ENCODE assay signal across 9 mouse cellular contexts in genomic region chr14:29721131-29721487, GRCm38 (mm10). TPM values are rescaled to one million over a fixed set of nuclear protein-coding genes. Genes with fewer than 3 reads are reported as not detected.
DNase-seq lines count a peak whose midpoint lies in the region; ATAC-seq and TF ChIP-seq lines count a peak whose summit lies in the region.
"Had no signal": no experiment of that assay in that cellular context is flagged by ENCODE, and none has a peak within 500 bp of the region (broad histone marks: within the 10 kb centered on the region; RNA-seq: fewer than 3 reads in every experiment).

No protein-coding gene starts in this region.

- H3K9me3 ChIP-seq in kidney, postnatal 0 days (replicated peaks; ENCODE audit: low read length), result no peaks in the 10 kb centered on the region
- no peaks in the 10 kb centered on the region for H3K9me3 ChIP-seq in embryonic facial prominence, embryonic 15.5 days (replicated peaks)
- H3K9me3 ChIP-seq in intestine, embryonic 16.5 days (ENCODE audit: control insufficient read depth, low read length), result no peaks in the 10 kb centered on the region
- H3K9me3 ChIP-seq in neural tube, embryonic 14.5 days (ENCODE audit: control insufficient read depth, low read length), result no peaks in the 10 kb centered on the region

- H3K9ac ChIP-seq in kidney, postnatal 0 days (ENCODE audit: low read depth, low read length), result 0 out of 2 replicates have a peak overlapping the region, but pooled peaks have one; percentile 57
- H3K9ac ChIP-seq in embryonic facial prominence, embryonic 15.5 days, result peak overlapping the region; percentile 62
- H3K9ac ChIP-seq in intestine, embryonic 16.5 days (ENCODE audit: low read depth, low read length), result peak overlapping the region; percentile 67
- H3K9ac ChIP-seq in neural tube, embryonic 14.5 days (replicated peaks; ENCODE audit: low read depth, low read length), result peak overlapping the region; percentile 75

- H3K36me3 ChIP-seq in kidney, postnatal 0 days (ENCODE audit: insufficient read depth, low read length), result no peaks in the 10 kb centered on the region
- H3K36me3 ChIP-seq in embryonic facial prominence, embryonic 15.5 days, result no peaks in the 10 kb centered on the region
- H3K36me3 ChIP-seq in intestine, embryonic 16.5 days (ENCODE audit: control insufficient read depth, insufficient read depth, low read length), result no peaks in the 10 kb centered on the region
- H3K36me3 ChIP-seq in neural tube, embryonic 14.5 days (ENCODE audit: control insufficient read depth, insufficient read depth, low read length), result no peaks in the 10 kb centered on the region

- H3K4me2 ChIP-seq in kidney, postnatal 0 days (ENCODE audit: low read length), result peak overlapping the region; percentile 99
- peak overlapping the region; percentile 85 for H3K4me2 ChIP-seq in embryonic facial prominence, embryonic 15.5 days (replicated peaks)
- H3K4me2 ChIP-seq in intestine, embryonic 16.5 days (ENCODE audit: low read depth, low read length), result peak overlapping the region; percentile 100
- peak overlapping the region; percentile 98 for H3K4me2 ChIP-seq in neural tube, embryonic 14.5 days (ENCODE audit: low read depth, low read length)

- no peak for ATAC-seq in kidney, postnatal 0 days (replicated peaks; ENCODE audit: low FRiP score, low read depth)
- ATAC-seq in embryonic facial prominence, embryonic 15.5 days (ENCODE audit: insufficient number of reproducible peaks, low FRiP score, low TSS enrichment, low read depth), result no peak
- ATAC-seq in intestine, embryonic 16.5 days, result no peak
- no peak; the same call in 1 of the 2 replicates for ATAC-seq in neural tube, embryonic 14.5 days (ENCODE audit: low read depth)

- H3K27ac ChIP-seq in kidney, postnatal 0 days, result no peak overlapping the region
- H3K27ac ChIP-seq in embryonic facial prominence, embryonic 15.5 days (replicated peaks), result peak overlapping the region; percentile 78; the same call in 1 of the 2 replicates
- H3K27ac ChIP-seq in intestine, embryonic 16.5 days (ENCODE audit: low read length), result no peak overlapping the region
- peak overlapping the region; percentile 79 for H3K27ac ChIP-seq in neural tube, embryonic 14.5 days (ENCODE audit: low read depth, low read length)

- 3% methylated on average over 11 of the region's 11 CpGs for WGBS in kidney, postnatal 0 days
- 2% methylated on average over 11 of the region's 11 CpGs for WGBS in embryonic facial prominence, embryonic 15.5 days
- whole genome bisulfite sequencing in intestine, embryonic 16.5 days, result under 1% methylated on average over 11 of the region's 11 CpGs
- WGBS in neural tube, embryonic 14.5 days, result under 1% methylated on average over 11 of the region's 11 CpGs

- peaks cover 9% of the 10 kb centered on the region; the same call in 1 of the 2 replicates for H3K4me1 ChIP-seq in kidney, postnatal 0 days (replicated peaks; ENCODE audit: insufficient read depth, low read length)
- H3K4me1 ChIP-seq in embryonic facial prominence, embryonic 15.5 days, result peaks cover 35% of the 10 kb centered on the region
- 0 out of 2 replicates have a peak, but pooled peaks cover 7% of the 10 kb centered on the region for H3K4me1 ChIP-seq in intestine, embryonic 16.5 days (ENCODE audit: control insufficient read depth, insufficient read depth, low read length)
- H3K4me1 ChIP-seq in neural tube, embryonic 14.5 days (ENCODE audit: control insufficient read depth, insufficient read depth, low read length), result peaks cover 6% of the 10 kb centered on the region; the same call in 1 of the 2 replicates

- no peak for TF ChIP-seq CTCF in kidney, postnatal 0 days (IDR thresholded peaks at IDR 0.05; ENCODE audit: low read depth)

- H3K4me3 ChIP-seq in kidney, postnatal 0 days (replicated peaks; ENCODE audit: low read depth, low read length), result peak overlapping the region; percentile 65
- peak overlapping the region; percentile 55 for H3K4me3 ChIP-seq in embryonic facial prominence, embryonic 15.5 days (replicated peaks)
- H3K4me3 ChIP-seq in intestine, embryonic 16.5 days (ENCODE audit: low read length), result peak overlapping the region; percentile 65
- peak overlapping the region; percentile 75 for H3K4me3 ChIP-seq in neural tube, embryonic 14.5 days (ENCODE audit: low read depth, low read length)

- DNase-seq in kidney, postnatal 0 days (ENCODE audit: low spot score), result no peak
- no peak for DNase-seq in kidney, postnatal 4 days
- no peak for DNase-seq in gastrocnemius, postnatal 4 days (ENCODE audit: low spot score in 2 of 2)
- no peak for DNase-seq in gastrocnemius, postnatal 10 days
- no peak for DNase-seq in right cerebral cortex, adult 2 months (ENCODE audit: low spot score in 2 of 2)

- H3K27me3 ChIP-seq in kidney, postnatal 0 days (ENCODE audit: insufficient read depth, low read length), result peaks cover 37% of the 10 kb centered on the region
- H3K27me3 ChIP-seq in embryonic facial prominence, embryonic 15.5 days, result peaks cover 52% of the 10 kb centered on the region
- H3K27me3 ChIP-seq in intestine, embryonic 16.5 days (replicated peaks; ENCODE audit: control insufficient read depth, insufficient read depth, low read length), result peaks cover 64% of the 10 kb centered on the region
- 0 out of 2 replicates have a peak, but pooled peaks cover 8% of the 10 kb centered on the region for H3K27me3 ChIP-seq in neural tube, embryonic 14.5 days (ENCODE audit: control insufficient read depth, insufficient read depth, low read length)

RNA-seq across cellular contexts. Expression of gene Cacna2d3, which starts 0.6 kb away (rescaled TPM):
- 1.8 and 2.1 TPM in 2 replicates for polyA plus RNA-seq in kidney, postnatal 0 days (2015; fragmentation: Nextera tagmentation; extraction: Ambion mirVana)
- 37.5 and 41.0 TPM in 2 replicates for polyA plus RNA-seq in embryonic facial prominence, embryonic 15.5 days (2015; fragmentation: Nextera tagmentation; extraction: Ambion mirVana)
- 0.84 and 0.92 TPM in 2 replicates for polyA plus RNA-seq in intestine, embryonic 16.5 days (2015; fragmentation: Nextera tagmentation; extraction: Ambion mirVana)
- 58.8 and 63.0 TPM in 2 replicates for polyA plus RNA-seq in neural tube, embryonic 14.5 days (2014; fragmentation: Nextera tagmentation; extraction: Ambion mirVana)
- total RNA-seq in gastrocnemius, postnatal 4 days (2021), result 1 to 10 TPM; 1.9 to 2.1 TPM
- total RNA-seq in gastrocnemius, postnatal 10 days (2021), result 1 to 10 TPM; 2.2 to 2.8 TPM
- total RNA-seq: common myeloid progenitor, adult 5-6 weeks had no signal

Comparison
In these comparisons a context has a peak if more than half of its experiments do, and no peak if none do; other contexts are left out.
1. H3K27ac ChIP-seq: peak in embryonic facial prominence, embryonic 15.5 days (single experiment) and neural tube, embryonic 14.5 days (single experiment); none in kidney, postnatal 0 days (single experiment) and intestine, embryonic 16.5 days (single experiment).
2. RNA of gene Cacna2d3, which starts 0.6 kb away (polyA plus RNA-seq): 58.8 to 63.0 TPM in neural tube, embryonic 14.5 days and 37.5 to 41.0 TPM in embryonic facial prominence, embryonic 15.5 days; 1.8 to 2.1 TPM in kidney, postnatal 0 days and 0.84 to 0.92 TPM in intestine, embryonic 16.5 days; every median in the first group is over 10 times any median in the second.
3. Peak in every context shown above with its lines, with median percentiles within 50 percentile points of each other: H3K4me2 ChIP-seq, H3K4me3 ChIP-seq and H3K9ac ChIP-seq.